In genomic region chr12:102596410-102596809, GRCm38 (mm10) we compare ENCODE assay signal across 9 mouse cellular contexts. TPM values are rescaled to one million over a fixed set of nuclear protein-coding genes. Genes with fewer than 3 reads are reported as not detected.
A peak's percentile ranks its signal among the peaks of the same experiment; 100 is the strongest.
DNase-seq lines count a peak whose midpoint lies in the region; ATAC-seq and TF ChIP-seq lines count a peak whose summit lies in the region.
"Had no signal": no experiment of that assay in that cellular context is flagged by ENCODE, and none has a peak within 500 bp of the region (broad histone marks: within the 10 kb centered on the region; RNA-seq: fewer than 3 reads in every experiment).

No protein-coding gene starts in this region.

- no peak overlapping the region for H3K9ac ChIP-seq in forebrain, postnatal 0 days
- no peak overlapping the region for H3K9ac ChIP-seq in forebrain, embryonic 15.5 days (replicated peaks)
- no peak overlapping the region for H3K9ac ChIP-seq in liver, embryonic 14.5 days (replicated peaks)
- H3K9ac ChIP-seq in liver, embryonic 12.5 days = no peak overlapping the region
- H3K9ac ChIP-seq: lung, embryonic 15.5 days had no signal

- intact Hi-C loops in gastrocnemius, postnatal 14 days (cut with DNase I; ENCODE audit: low total_unique reads) = no loop called here

- no peaks in the 10 kb centered on the region for H3K27me3 ChIP-seq in forebrain, postnatal 0 days (ENCODE audit: insufficient read depth, low read length)
- no peaks in the 10 kb centered on the region for H3K27me3 ChIP-seq in forebrain, embryonic 15.5 days
- no peaks in the 10 kb centered on the region for H3K27me3 ChIP-seq in liver, embryonic 14.5 days (ENCODE audit: control insufficient read depth, insufficient read depth, low read length)
- no peaks in the 10 kb centered on the region for H3K27me3 ChIP-seq in liver, embryonic 12.5 days (replicated peaks)
- H3K27me3 ChIP-seq: lung, embryonic 15.5 days had no signal

- H3K4me2 ChIP-seq in forebrain, postnatal 0 days (ENCODE audit: low read depth) = no peak overlapping the region
- no peak overlapping the region for H3K4me2 ChIP-seq in forebrain, embryonic 15.5 days (replicated peaks)
- no peak overlapping the region for H3K4me2 ChIP-seq in liver, embryonic 14.5 days (ENCODE audit: low read depth)
- H3K4me2 ChIP-seq in liver, embryonic 12.5 days = no peak overlapping the region
- H3K4me2 ChIP-seq: lung, embryonic 15.5 days had no signal

- no peak for TF ChIP-seq EP300 in liver, embryonic 14.5 days (IDR thresholded peaks at IDR 0.05; ENCODE audit: low read depth)

- DNase-seq in forebrain, postnatal 0 days = no peak
- no peak for DNase-seq in liver, embryonic 14.5 days (ENCODE audit: low read depth in 3 of 3, low spot score in 3 of 3)
- peak; percentile 71 for DNase-seq in R1 (ENCODE audit: low read depth, low spot score)
- DNase-seq in frontal cortex, postnatal 25 days (ENCODE audit: low spot score in 2 of 2) = no peak
- DNase-seq in gastrocnemius, postnatal 14 days = no peak

- no peak overlapping the region for H3K4me3 ChIP-seq in forebrain, postnatal 0 days (ENCODE audit: low read depth, low read length)
- no peak overlapping the region for H3K4me3 ChIP-seq in forebrain, embryonic 15.5 days
- H3K4me3 ChIP-seq in liver, embryonic 14.5 days (ENCODE audit: insufficient read depth in 1 of 2, low read depth in 2 of 2, low read length in 2 of 2) = no peak overlapping the region
- H3K4me3 ChIP-seq in liver, embryonic 12.5 days = no peak overlapping the region
- H3K4me3 ChIP-seq: lung, embryonic 15.5 days had no signal

- H3K36me3 ChIP-seq in forebrain, postnatal 0 days (ENCODE audit: insufficient read depth) = no peaks in the 10 kb centered on the region
- 0 out of 2 replicates have a peak, but pooled peaks cover 4% of the 10 kb centered on the region for H3K36me3 ChIP-seq in forebrain, embryonic 15.5 days
- H3K36me3 ChIP-seq in liver, embryonic 14.5 days (replicated peaks; ENCODE audit: control insufficient read depth, insufficient read depth, low read depth) = no peaks in the 10 kb centered on the region
- H3K36me3 ChIP-seq in liver, embryonic 12.5 days = peaks cover 7% of the 10 kb centered on the region; the same call in 1 of the 2 replicates
- H3K36me3 ChIP-seq: lung, embryonic 15.5 days had no signal

- H3K27ac ChIP-seq in forebrain, postnatal 0 days (ENCODE audit: low read depth, low read length) = no peak overlapping the region
- no peak overlapping the region for H3K27ac ChIP-seq in forebrain, embryonic 15.5 days (replicated peaks)
- no peak overlapping the region for H3K27ac ChIP-seq in liver, embryonic 14.5 days
- no peak overlapping the region for H3K27ac ChIP-seq in liver, embryonic 12.5 days
- H3K27ac ChIP-seq: lung, embryonic 15.5 days had no signal

- no peaks in the 10 kb centered on the region for H3K9me3 ChIP-seq in forebrain, postnatal 0 days (ENCODE audit: low read length)
- H3K9me3 ChIP-seq in forebrain, embryonic 15.5 days = no peaks in the 10 kb centered on the region
- peaks cover 2% of the 10 kb centered on the region; the same call in 1 of the 2 replicates for H3K9me3 ChIP-seq in liver, embryonic 14.5 days (ENCODE audit: control insufficient read depth, low read length)
- H3K9me3 ChIP-seq in liver, embryonic 12.5 days (replicated peaks) = peaks cover 7% of the 10 kb centered on the region; the same call in 1 of the 2 replicates
- H3K9me3 ChIP-seq: lung, embryonic 15.5 days had no signal

- TF ChIP-seq CTCF in forebrain, postnatal 0 days (IDR thresholded peaks at IDR 0.05; ENCODE audit: low read depth) = peak; percentile 33
- peak; percentile 75 for TF ChIP-seq CTCF in liver, embryonic 14.5 days (IDR thresholded peaks at IDR 0.05; ENCODE audit: low read depth)

- WGBS in forebrain, postnatal 0 days = 75% methylated on average over 7 of the region's 7 CpGs
- 73% methylated on average over 7 of the region's 7 CpGs for WGBS in forebrain, embryonic 15.5 days
- WGBS in liver, embryonic 14.5 days (ENCODE audit: insufficient replicate concordance) = 55% methylated on average over 7 of the region's 7 CpGs
- 58% methylated on average over 7 of the region's 7 CpGs for WGBS in liver, embryonic 12.5 days (ENCODE audit: insufficient replicate concordance)

- 0 out of 2 replicates have a peak, but pooled peaks cover 2% of the 10 kb centered on the region for H3K4me1 ChIP-seq in forebrain, postnatal 0 days (ENCODE audit: insufficient read depth)
- H3K4me1 ChIP-seq in forebrain, embryonic 15.5 days = peaks cover 29% of the 10 kb centered on the region
- no peaks in the 10 kb centered on the region; a peak in 1 of 4 replicates for H3K4me1 ChIP-seq in liver, embryonic 14.5 days (replicated peaks; ENCODE audit: control insufficient read depth in 2 of 2, insufficient read depth in 2 of 2, low read length in 1 of 2)
- H3K4me1 ChIP-seq in liver, embryonic 12.5 days = no peaks in the 10 kb centered on the region

- ATAC-seq in forebrain, postnatal 0 days = no peak
- no peak for ATAC-seq in forebrain, embryonic 15.5 days (replicated peaks)
- no peak for ATAC-seq in liver, embryonic 14.5 days (ENCODE audit: insufficient read depth)
- ATAC-seq in liver, embryonic 12.5 days = no peak
- ATAC-seq in megakaryocyte-erythroid progenitor cell, adult 5-6 weeks (replicated peaks; ENCODE audit: low FRiP score, low TSS enrichment, poor library complexity, severe bottlenecking) = peak; percentile 59

RNA-seq across cellular contexts. Expression of gene Chga, which starts 41.6 kb away (rescaled TPM):
- 108 and 123 TPM in 2 replicates for total RNA-seq in forebrain, postnatal 0 days (2014; rRNA removed)
- polyA plus RNA-seq in forebrain, postnatal 0 days (2015; fragmentation: Nextera tagmentation; extraction: Ambion mirVana) = 130 and 171 TPM in 2 replicates
- polyA plus RNA-seq in forebrain, embryonic 15.5 days (2015; fragmentation: Nextera tagmentation; extraction: Ambion mirVana) = 99.3 and 102 TPM in 2 replicates
- 0.87 and 1.2 TPM in 2 replicates for polyA plus RNA-seq in liver, embryonic 14.5 days (2012; rRNA removed)
- polyA plus RNA-seq in liver, embryonic 14.5 days (2014; fragmentation: Nextera tagmentation; extraction: Ambion mirVana) = 1.9 and 2.7 TPM in 2 replicates
- 1.3 and 1.4 TPM in 2 replicates for polyA plus RNA-seq in liver, embryonic 12.5 days (2016; fragmentation: Nextera tagmentation; extraction: Ambion mirVana)
- not detected in 2 replicates for total RNA-seq in megakaryocyte-erythroid progenitor cell, adult 5-6 weeks (2014; fragmentation: Nextera tagmentation)
- total RNA-seq in megakaryocyte-erythroid progenitor cell, adult 5-6 weeks (2017) = not detected in 2 replicates
- not detected for total RNA-seq in gastrocnemius, postnatal 14 days (2021)

Comparison
In these comparisons a context has a peak if more than half of its experiments do, and no peak if none do; other contexts are left out.
1. RNA of gene Chga, which starts 41.6 kb away (polyA plus RNA-seq): 130 to 171 TPM in forebrain, postnatal 0 days and 99.3 to 102 TPM in forebrain, embryonic 15.5 days; 0.87 to 2.7 TPM in liver, embryonic 14.5 days and 1.3 to 1.4 TPM in liver, embryonic 12.5 days; every median in the first group is over 10 times any median in the second.